Mouse (Mus musculus): Measurements from ENCODE around the gene St6gal1.

St6gal1 gene

DNA sequence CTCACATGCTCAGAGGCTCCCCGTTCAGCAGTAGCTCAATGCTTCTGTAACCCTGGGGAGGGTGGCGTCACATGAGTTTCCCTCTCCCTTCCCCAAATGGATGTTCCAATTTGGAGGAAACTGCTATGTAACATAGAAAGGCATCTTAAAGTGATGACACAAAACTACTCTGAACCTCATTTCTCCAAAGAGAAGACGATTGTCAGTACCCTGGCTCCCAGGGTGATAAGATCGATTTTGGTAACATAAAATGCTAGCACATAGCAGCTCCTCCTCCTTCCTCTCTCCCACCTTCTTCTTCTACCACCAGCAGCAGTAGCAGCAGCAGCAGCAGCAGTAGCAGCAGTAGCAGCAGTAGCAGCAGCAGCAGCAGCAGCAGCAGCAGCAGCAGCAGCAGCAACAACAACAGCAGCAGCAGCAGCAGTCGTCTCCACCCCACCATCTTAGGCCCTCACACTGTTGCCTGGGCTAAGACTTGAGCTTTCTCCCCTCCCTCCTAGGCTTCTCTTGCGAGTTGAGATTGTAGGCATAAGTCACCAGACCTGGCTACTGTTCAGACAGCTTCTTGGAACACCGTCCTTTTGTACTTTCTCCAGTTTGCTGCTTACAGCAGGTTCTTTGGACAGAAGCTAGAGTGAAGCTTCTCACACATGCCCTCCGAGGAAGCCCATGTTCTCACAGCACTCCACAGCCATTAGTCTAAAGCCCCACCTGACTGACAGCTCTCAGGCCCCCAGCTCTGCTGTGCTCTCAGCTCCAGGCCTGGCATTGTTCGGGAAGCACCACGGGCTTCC lies 81.5 kb downstream of the St6gal1 start:
- no peak for DNase-seq

DNA sequence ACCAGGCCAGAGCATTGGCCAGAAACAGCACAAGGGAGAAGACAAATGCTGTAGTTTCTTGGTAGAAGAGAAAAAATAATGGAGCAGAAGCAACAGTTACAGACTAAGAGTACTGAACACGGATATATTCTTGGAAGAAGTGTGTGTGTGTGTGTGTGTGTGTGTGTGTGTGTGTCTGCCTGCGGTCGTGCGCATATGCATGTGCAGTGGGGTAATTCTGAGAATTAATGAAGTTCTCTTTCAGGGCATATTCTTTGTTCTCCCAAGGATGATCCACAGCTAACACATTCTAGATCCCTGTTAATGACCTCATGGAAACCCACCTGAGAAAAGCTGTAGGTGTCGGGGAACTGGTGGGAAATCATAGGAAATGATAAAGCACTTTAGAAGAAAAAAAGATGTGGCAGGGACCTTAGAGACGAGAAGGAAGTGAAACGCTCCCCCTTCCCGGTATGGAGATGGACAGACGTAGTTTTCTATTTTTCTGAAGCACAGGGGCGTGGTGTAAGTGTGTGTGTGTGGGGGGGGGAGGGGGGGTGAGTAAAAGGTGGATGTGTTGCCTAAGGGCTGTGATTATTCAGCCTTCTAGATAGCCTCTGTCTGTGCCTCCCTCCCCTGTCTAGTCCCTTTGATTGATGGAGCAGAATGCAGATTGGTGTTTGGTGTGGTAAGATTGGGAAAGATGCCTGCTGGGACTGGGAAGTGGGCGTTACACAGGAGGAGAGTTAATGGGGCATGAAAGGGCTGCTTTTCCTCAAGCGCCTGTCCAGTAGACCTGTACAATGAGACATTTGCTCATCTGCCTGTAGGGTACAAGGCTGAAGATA lies 82.8 kb downstream of the St6gal1 start:
- no peak for DNase-seq

DNA sequence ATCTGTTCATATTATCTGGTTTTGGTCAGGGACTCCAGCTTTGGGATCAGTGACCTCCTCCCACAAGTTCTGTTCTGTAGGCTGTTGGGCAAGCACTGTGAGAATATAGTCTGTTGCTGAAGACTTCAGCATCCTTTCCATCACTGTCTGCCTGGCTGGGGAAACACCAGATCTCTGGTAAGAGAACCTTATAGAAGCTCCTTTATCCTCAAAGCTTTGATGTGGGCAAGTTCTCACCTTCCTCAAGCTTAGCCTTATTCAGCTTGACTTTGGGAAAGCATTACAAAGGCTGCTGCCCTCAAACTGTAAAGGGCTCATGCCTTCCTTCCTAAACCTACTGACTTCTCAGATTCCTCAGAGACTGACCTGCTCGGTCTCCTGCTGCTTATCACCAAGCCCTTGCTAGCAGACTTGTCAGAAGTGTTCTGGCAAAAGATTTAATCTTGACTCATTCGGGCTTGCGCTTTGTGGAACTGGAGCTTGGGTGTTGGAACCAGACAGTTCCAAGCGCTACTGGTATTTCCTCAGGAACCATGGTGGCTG lies 83.5 kb downstream of the St6gal1 start:
- DNase-seq, result no peak

GRCm38 (mm10) chr16:23309080-23309479 lies 84.5 kb downstream of the St6gal1 start:
- DNase-seq, result no peak

- DNase-seq, result no peak
These were observed 88.1 kb downstream of the St6gal1 start for GRCm38 (mm10) chr16:23312604-23313003.

- DNase-seq, result no peak
These were observed 90.2 kb downstream of the St6gal1 start for GRCm38 (mm10) chr16:23314790-23315189.

DNA sequence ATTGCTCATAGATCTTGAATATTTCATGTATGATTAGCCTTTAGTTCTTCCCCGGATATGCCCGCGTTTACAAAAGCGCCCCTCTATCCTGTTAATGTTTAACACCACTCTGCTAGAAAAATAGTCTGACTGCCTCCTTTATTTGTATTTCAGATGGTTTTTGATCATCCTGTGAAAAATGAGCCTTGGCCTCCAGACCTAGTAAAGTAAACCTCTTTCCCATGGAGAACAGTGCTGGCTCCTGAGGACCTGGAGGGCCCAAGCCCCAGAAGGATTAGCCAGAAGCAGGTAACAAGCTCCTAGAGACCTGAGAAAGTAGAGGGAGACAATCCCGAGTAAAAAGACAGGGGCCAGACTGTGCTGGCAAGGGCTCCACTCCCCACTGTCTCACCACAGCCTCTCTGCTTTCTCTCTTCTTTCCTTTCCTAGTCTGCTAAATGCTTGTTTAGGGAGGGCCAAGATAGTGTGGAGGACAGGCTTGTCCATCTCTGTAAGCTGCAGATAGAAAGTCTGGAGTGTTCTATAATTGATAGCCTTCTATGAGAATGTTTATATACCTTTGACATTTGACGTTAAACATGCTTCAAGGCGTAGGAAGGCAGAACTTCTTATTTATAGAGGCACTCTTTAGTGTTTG lies 93.0 kb downstream of the St6gal1 start:
- DNase-seq, result no peak

DNA sequence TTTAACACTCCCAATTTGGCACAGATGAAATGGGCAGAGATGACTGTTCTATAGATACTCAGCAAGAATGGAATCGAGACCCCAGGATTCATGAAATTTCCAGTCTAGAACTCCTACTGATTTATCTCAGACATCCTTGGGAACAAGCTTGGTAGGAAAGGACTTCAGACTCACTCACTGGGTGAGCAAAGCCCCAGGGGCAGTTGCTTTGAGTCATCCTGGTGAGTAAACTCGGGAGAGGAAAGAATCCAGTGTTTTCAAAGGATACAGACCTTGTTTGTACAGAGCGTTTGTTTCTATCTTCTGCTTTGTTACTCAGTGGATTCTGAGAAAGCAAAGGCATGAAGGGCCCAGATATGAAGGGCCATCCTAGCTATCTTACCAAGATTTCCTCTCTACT lies 95.5 kb downstream of the St6gal1 start:
- DNase-seq, result no peak

GRCm38 (mm10) chr16:23320579-23320978 lies 96.0 kb downstream of the St6gal1 start:
- no peak for DNase-seq

- no peak for DNase-seq
These were observed 97.9 kb downstream of the St6gal1 start for GRCm38 (mm10) chr16:23322453-23322852.

DNA sequence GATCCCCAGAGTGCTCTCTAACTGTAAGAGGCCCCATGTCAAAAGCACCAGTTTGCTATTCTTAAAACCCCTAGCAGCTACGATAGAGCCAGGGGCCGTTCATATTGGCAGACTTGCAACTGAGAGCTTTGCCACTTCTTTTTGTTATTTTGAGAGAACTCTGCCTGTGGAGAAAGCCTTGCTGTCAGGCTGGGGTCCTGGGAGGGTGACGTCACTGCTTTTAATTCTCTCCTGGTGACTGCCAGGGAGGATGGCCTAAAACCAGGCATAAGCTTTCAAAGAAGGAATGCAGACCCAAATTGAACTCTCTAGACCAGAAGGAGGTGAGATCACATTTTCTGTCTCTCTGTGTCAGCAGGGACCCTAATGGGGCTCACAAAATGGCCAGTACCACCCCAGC lies 99.4 kb downstream of the St6gal1 start:
- DNase-seq, result no peak

GRCm38 (mm10) chr16:23324867-23325650 lies 100.5 kb downstream of the St6gal1 start:
- DNase-seq, result no peak

GRCm38 (mm10) chr16:23326664-23327063 lies 102.1 kb downstream of the St6gal1 start:
- no peak for DNase-seq

- no peak for DNase-seq
These were observed 102.7 kb downstream of the St6gal1 start for GRCm38 (mm10) chr16:23327266-23327665.

GRCm38 (mm10) chr16:23328201-23328600 lies 103.7 kb downstream of the St6gal1 start:
- no peak for DNase-seq

GRCm38 (mm10) chr16:23332136-23332535 lies 107.6 kb downstream of the St6gal1 start:
- DNase-seq, result no peak

DNA sequence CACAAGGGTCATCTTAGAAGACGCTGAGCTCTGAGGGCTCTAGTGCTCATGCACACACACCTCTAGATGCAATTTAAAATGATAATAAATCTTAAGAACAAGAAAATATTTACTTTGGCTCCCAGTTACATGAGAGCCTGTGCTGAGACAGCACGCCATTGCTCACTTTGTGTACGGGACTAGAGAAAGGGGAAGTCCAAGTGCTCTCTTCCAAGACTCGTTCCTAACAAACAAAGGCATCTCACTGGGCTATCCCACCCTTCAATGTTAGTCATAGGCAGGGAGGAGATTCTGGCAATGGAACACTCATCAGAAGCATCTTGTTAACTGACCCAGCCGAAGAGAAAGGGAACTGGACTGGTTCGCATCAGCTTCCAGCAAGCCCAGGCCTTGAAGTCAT lies 108.1 kb downstream of the St6gal1 start:
- DNase-seq, result peak in 1 of 2 experiments; percentile 44

GRCm38 (mm10) chr16:23333875-23334551 lies 109.5 kb downstream of the St6gal1 start:
- peak in 1 of 2 experiments; percentile 22 for DNase-seq

DNA sequence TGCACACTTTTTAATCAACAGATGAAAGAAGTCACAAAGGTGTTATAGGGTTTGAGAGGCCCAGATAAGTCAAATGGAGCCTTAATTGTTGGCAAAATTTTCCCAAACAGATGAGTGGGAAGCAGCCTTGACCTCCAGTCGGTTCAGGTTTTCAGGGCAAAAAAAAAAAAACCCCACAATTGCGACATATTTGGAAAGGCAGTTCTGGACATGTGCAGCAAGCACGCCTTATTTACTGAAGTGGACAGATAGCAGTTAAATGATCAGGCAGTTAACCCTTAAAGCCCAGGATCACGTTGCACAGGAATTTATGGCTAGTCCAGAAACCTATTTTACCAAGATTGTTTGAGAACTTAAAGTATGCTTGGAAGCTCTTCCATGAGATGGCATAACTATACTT lies 112.8 kb downstream of the St6gal1 start:
- no peak for DNase-seq

GRCm38 (mm10) chr16:23341254-23341653 lies 116.7 kb downstream of the St6gal1 start:
- DNase-seq, result no peak

- no peak for DNase-seq
These were observed 126.3 kb downstream of the St6gal1 start for GRCm38 (mm10) chr16:23350802-23351201.

DNA sequence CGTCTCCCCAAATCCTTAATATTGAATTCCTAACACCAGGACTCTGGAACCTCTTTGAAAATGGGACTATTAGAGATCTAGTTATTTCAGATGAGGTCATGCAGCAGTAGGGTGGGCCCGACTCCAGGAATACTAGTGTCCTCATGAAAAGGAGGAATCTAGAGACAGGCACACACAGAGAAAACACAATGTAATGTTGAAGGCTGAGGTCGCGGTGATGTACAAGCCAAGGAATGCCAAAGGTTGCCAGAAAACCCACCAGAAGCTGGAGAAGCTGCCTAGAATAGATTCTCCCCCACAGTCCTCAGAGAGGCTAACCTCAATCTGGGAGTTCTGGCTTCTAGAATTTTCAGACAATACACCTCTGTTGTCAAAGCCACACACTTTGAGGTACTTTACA lies 136.5 kb downstream of the St6gal1 start:
- no peak for DNase-seq

Data from kidney, postnatal 25 days (tissue).